Mouse (Mus musculus): ENCODE data around the gene Ciz1. TPM values are rescaled to one million over a fixed set of nuclear protein-coding genes. Genes with fewer than 3 reads are reported as not detected.
A peak's percentile ranks its signal among the peaks of the same experiment; 100 is the strongest.

Gene Ciz1
- polyA plus RNA-seq, 2 experiments from 2014 or later = 38.8 to 51.6 TPM

GRCm38 (mm10) chr2:32418430-32419151 is 66.5 kb downstream of the Ciz1 start:
- ATAC-seq = no peak

DNA sequence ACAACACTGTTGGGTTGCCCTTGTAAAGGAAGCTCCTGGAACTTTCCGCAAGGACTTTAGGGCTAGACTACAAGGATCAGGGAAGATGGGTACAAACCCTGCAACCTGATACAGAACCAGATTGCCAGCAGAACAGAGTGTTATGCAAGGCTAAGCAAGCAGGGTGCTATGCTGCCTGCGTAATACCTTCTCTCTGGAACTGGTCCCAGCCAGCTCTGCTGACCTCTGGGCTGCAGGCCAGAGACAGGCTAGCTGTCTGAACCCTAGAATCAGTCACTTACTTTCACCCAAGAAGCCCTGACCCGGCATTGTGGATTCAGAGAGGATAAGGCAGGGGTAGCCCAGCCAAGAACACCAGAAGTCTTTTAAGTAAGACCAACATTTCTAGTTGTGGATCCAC is 67.2 kb downstream of the Ciz1 start:
- no peak for ATAC-seq

DNA sequence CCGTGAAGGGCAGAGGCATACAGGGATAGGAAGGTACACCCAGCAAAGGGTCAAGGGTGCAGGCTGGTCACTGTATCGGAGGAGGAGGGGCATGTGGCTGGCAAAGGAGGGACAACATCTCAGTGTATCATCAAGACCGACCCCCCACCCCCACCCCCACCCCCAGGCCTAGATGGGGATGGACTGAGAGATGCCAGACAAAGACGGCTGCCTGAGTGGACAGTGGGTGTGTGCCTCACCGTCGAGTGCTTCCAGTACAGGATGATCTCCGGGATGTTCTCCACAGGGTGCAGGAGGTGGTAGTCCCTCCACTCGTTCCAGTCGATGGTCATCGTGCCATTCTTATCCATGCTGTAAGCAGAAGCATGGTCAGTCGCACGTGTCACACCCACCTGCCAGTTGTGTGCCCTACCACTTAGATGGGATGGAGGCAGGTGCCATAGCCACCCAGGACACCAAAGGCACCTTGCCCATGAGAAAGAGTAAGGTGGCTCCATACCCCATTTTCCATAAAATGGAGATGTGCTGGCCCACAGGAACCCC is 68.0 kb downstream of the Ciz1 start:
- ATAC-seq = no peak

- ATAC-seq = no peak
Observed at GRCm38 (mm10) chr2:32420647-32421046, 68.5 kb downstream of the Ciz1 start.

DNA sequence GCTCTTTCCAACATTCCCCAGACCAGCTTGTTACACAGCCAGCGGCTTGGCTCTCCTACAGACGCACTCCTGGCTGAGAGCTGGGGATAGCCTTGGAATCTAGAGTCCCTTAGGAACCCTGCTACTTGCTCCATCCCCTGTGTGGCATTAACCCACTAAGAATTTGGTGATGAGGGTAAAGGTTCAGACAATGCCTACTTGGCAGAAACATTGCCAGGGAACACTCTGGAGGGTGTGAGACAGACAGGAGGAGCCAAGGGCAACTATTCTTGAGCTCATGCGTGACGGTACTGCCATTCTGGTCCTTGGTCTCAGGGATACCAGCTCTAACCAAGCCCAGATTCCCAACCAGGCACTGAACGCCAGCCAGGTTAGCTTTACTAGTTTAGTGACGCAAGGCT is 69.7 kb downstream of the Ciz1 start:
- no peak for ATAC-seq

- ATAC-seq = peak; percentile 77
Observed at GRCm38 (mm10) chr2:32423481-32424331, 71.6 kb downstream of the Ciz1 start.

DNA sequence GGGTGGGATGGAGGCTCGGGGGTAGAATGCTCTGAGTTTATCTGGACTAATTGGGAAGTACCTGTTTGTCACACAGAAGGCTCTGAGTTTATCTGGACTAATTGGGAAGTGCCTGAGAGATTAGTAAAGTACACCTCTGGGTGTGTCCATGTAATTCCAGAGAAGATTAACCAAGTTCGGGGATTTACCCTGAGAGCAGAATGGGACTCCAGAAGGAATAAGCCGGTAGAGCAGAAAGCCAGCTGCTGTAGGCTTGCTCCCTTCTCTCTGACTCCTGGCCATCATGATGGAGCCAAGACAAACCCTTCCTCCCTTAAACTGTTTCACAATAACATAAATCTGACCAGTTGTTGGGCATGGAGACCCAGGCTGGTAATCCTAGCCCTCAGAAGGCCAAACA is 72.7 kb downstream of the Ciz1 start:
- ATAC-seq = no peak

DNA sequence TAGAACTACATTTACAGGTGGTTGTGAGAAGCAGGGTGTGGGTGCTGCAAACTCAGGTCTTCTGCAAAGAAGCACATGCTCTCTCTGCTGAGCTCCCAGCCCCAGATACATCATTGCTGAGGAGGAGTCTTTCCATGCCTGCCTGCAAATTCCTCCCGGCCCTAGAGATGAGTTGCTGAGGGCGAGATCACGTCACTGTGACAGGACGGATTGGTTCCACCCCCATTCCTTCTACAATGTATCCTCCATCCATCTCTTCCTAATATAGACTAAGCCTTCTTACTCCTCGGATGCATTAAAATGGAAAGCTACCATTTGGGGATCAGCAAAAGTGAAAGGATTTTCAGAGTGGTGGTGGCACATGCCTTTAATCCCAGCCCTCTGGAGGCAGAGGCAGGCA is 73.4 kb downstream of the Ciz1 start:
- no peak for ATAC-seq

- ATAC-seq = no peak
Observed at GRCm38 (mm10) chr2:32426141-32426540, 74.0 kb downstream of the Ciz1 start.

GRCm38 (mm10) chr2:32427720-32428119 is 75.6 kb downstream of the Ciz1 start:
- ATAC-seq = no peak

DNA sequence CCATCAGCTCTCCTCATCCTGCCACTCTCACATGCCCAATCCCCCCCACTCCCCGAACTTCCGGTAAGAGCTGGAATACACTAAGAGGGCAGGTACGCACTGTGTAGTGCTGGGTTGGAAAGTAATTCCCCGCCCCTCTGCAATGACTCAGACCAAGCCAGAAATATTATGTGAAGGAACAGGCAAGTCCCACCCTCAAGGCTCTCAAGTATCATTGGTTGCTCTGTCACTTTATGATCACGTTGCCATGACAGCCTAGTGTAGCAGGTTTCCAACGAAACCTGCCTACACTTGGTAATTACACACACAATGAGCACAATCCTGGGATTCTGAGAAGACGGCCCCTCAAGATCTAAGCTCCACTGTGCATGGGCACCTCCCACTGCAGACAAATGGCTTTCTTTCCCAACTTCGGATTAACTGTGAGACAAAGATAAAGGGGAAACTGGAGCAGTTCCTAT is 76.2 kb downstream of the Ciz1 start:
- ATAC-seq = peak; percentile 30

DNA sequence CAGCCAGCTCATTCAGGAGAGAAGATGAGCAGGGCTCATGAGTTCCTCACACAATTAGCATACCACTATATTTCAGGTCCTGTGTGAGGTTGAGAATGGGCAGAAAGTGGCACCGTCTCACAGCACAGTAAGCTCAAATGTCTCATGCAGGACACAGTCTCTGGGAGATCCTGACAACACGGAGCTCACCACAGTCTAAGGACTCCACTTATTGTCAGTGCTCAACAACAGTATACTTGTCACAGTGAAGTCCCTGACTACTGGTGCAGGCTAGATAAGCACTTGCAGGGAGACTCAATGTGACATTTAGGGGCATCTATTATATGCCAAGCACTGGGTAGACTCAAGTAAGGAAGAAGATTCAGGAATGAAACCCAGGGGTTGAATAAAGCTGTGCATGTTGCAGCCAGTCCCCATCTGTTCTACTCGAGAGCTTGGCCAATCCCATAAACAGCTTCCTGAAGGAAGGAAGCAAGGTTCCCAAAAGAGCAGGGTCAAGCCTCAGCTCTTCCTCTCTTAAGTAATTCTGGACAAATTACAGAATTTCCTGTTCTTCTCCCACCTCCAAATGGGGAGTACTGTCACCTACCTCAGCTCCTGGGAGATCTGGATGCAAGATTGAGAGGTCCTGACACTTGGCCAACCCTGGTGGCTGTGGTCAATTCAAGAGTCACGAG is 77.2 kb downstream of the Ciz1 start:
- ATAC-seq = no peak

Other genes starting within 250 kb of the Ciz1 start
- gene Prrc2b, start 201.2 kb upstream of the Ciz1 start, polyA plus RNA-seq (2017; shearing (Covaris generic)) = 10 to 100 TPM; 32.0 to 32.6 TPM
- gene Pomt1, start 115.7 kb upstream of the Ciz1 start, polyA plus RNA-seq (2017; shearing (Covaris generic)) = 1 to 10 TPM; 2.5 to 3.8 TPM
- 10 to 100 TPM; 30.4 to 34.4 TPM for gene Uck1, start 92.2 kb upstream of the Ciz1 start, polyA plus RNA-seq (2017; shearing (Covaris generic))
- 10 to 100 TPM; 14.9 to 18.3 TPM for gene Golga2, start 64.9 kb upstream of the Ciz1 start, polyA plus RNA-seq (2017; shearing (Covaris generic))
- 100 to 1,000 TPM; 133 to 252 TPM for gene Swi5, start 64.3 kb upstream of the Ciz1 start, polyA plus RNA-seq (2017; shearing (Covaris generic))
- gene Dnm1, start 1.0 kb downstream of the Ciz1 start, polyA plus RNA-seq (2017; shearing (Covaris generic)) = not detected
- gene 1110008P14Rik, start 29.6 kb downstream of the Ciz1 start, polyA plus RNA-seq (2017; shearing (Covaris generic)) = 10 to 100 TPM; 70.3 to 75.4 TPM
- gene Lcn2, start 35.9 kb downstream of the Ciz1 start, polyA plus RNA-seq (2017; shearing (Covaris generic)) = not detected
- gene Ptges2, start 43.6 kb downstream of the Ciz1 start, polyA plus RNA-seq (2017; shearing (Covaris generic)) = 1 to 10 TPM; 1.0 to 1.6 TPM
- 1 to 10 TPM; 5.2 TPM for gene Naif1, start 98.1 kb downstream of the Ciz1 start, polyA plus RNA-seq (2017; shearing (Covaris generic))
- 1 to 10 TPM; 3.3 to 4.0 TPM for gene Slc25a25, start 99.1 kb downstream of the Ciz1 start, polyA plus RNA-seq (2017; shearing (Covaris generic))
- 10 to 100 TPM; 40.3 to 47.5 TPM for gene Fam102a, start 183.0 kb downstream of the Ciz1 start, polyA plus RNA-seq (2017; shearing (Covaris generic))
- gene Dpm2, start 218.5 kb downstream of the Ciz1 start, polyA plus RNA-seq (2017; shearing (Covaris generic)) = 100 to 1,000 TPM; 107 to 124 TPM
- gene Pip5kl1, start 222.5 kb downstream of the Ciz1 start, polyA plus RNA-seq (2017; shearing (Covaris generic)) = not detected
- not detected for gene 9430097D07Rik, start 223.4 kb downstream of the Ciz1 start, polyA plus RNA-seq (2017; shearing (Covaris generic))
- 10 to 100 TPM; 30.7 to 39.8 TPM for gene St6galnac4, start 234.8 kb downstream of the Ciz1 start, polyA plus RNA-seq (2017; shearing (Covaris generic))
- gene St6galnac6, start 247.4 kb downstream of the Ciz1 start, polyA plus RNA-seq (2017; shearing (Covaris generic)) = 1 to 10 TPM; 2.5 to 3.4 TPM